Mouse (Mus musculus) adrenal gland, postnatal 0 days (tissue): ENCODE results near the gene Rubcn. TPM values are rescaled to one million over a fixed set of nuclear protein-coding genes. Genes with fewer than 3 reads are reported as not detected.

Source experiments
- polyA plus RNA-seq: library from polyadenylated mRNA; unstranded; fragments of >200 nt; fragmentation: Nextera tagmentation; extraction: Ambion mirVana; gene quantifications from 2 replicates; pipeline ENCODE4 v1.2.1, GENCODE M21; 2015

The Rubcn gene
- 9.4 and 12.3 TPM in 2 replicates for polyA plus RNA-seq

GRCm38 (mm10) chr16:32877343-32878156, at the start of gene Rubcn, which contains the start of gene Fyttd1:
Gene Rubcn, minus strand, starts transcription at chr16:32877766.
Gene Fyttd1, plus strand, starts transcription at chr16:32877500.

GRCm38 (mm10) chr16:32913937-32914881, 36.6 kb upstream of the Rubcn start, which contains the start of gene Lrch3:
Gene Lrch3, plus strand, starts transcription at chr16:32914100.

DNA sequence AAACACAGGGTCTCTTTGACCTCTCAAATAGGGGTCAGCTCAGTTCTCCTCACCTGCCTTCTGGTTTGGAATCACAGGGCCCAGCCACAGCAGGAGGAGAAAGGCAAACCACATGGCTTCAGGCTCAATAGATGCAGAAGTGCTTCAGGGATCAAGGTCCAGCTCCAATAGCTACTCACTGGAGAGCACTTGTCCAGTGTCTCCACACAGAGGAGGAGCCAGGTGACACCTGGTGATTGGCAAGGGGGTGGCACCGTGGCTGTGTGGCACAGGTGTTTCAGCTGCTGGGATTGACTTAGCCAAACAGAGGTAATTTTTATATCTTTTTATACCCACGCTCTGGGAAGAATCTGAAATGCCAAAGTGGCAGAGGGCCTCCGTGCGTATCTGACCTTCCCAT, 67.2 kb downstream of the Rubcn start, which contains the start of gene Smbd1:
Gene Smbd1 (minus strand): TSS at position 157 of the 400 bp plus-strand sequence.

DNA sequence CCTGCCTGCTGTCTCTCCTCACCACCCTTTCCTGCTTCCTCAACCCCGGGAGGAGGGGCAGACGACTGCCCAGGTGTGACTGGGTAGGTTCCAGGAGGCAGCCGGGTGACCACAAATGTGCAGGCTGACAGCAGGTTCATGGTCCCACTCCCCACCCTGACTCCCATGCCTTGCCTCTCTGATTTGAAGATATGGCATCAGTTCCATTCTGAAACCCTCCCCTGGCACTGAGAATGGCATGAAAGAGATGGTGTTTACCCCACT, 80.2 kb downstream of the Rubcn start, which contains the start of gene Muc20:
Gene Muc20 (minus strand): TSS at position 10 of the 264 bp plus-strand sequence.

Other genes with a start within 250 kb of the Rubcn start
- gene Tnk2, start 233.9 kb downstream of the Rubcn start, polyA plus RNA-seq = 6.7 and 7.7 TPM in 2 replicates
- gene Muc4, start 141.9 kb downstream of the Rubcn start, polyA plus RNA-seq = 0.17 TPM in 1 of 2 replicates, not detected in the other
- gene Muc20, start 80.3 kb downstream of the Rubcn start, polyA plus RNA-seq = 0.08 and 0.58 TPM in 2 replicates
- not detected in 2 replicates for gene Smbd1, start 67.3 kb downstream of the Rubcn start, polyA plus RNA-seq
- 72.0 and 94.7 TPM in 2 replicates for gene Fyttd1, start 266 bp downstream of the Rubcn start, polyA plus RNA-seq
- 11.2 and 11.7 TPM in 2 replicates for gene Lrch3, start 36.3 kb upstream of the Rubcn start, polyA plus RNA-seq
- gene Iqcg, start 178.5 kb upstream of the Rubcn start, polyA plus RNA-seq = 1.8 and 2.1 TPM in 2 replicates
- 1,430 and 2,258 TPM in 2 replicates for gene Rpl35a, start 178.7 kb upstream of the Rubcn start, polyA plus RNA-seq
- 1.1 and 6.3 TPM in 2 replicates for gene Lmln, start 184.8 kb upstream of the Rubcn start, polyA plus RNA-seq